Mouse (Mus musculus): ENCODE measurements around the gene Slc38a6.

The Slc38a6 gene

GRCm38 (mm10) chr12:73384747-73385146 lies 98.2 kb downstream of the Slc38a6 start:
- no peak for DNase-seq (ENCODE audit: low spot score in 2 of 2)

GRCm38 (mm10) chr12:73392507-73392906 lies 105.9 kb downstream of the Slc38a6 start:
- DNase-seq (ENCODE audit: low spot score in 2 of 2) = no peak

- DNase-seq (ENCODE audit: low spot score in 2 of 2) = no peak
Observed at GRCm38 (mm10) chr12:73393018-73393417, 106.4 kb downstream of the Slc38a6 start.

- no peak for DNase-seq (ENCODE audit: low spot score in 2 of 2)
Observed at GRCm38 (mm10) chr12:73393881-73394291, 107.3 kb downstream of the Slc38a6 start.

- no peak for DNase-seq (ENCODE audit: low spot score in 2 of 2)
Observed at GRCm38 (mm10) chr12:73394571-73394970, 108.0 kb downstream of the Slc38a6 start.

- DNase-seq (ENCODE audit: low spot score in 2 of 2) = no peak
Observed at GRCm38 (mm10) chr12:73399426-73399825, 112.8 kb downstream of the Slc38a6 start.

- no peak for DNase-seq (ENCODE audit: low spot score in 2 of 2)
Observed at GRCm38 (mm10) chr12:73400481-73401025, 114.0 kb downstream of the Slc38a6 start.

- no peak for DNase-seq (ENCODE audit: low spot score in 2 of 2)
Observed at GRCm38 (mm10) chr12:73401520-73402130, 115.0 kb downstream of the Slc38a6 start.

GRCm38 (mm10) chr12:73402137-73402712 lies 115.6 kb downstream of the Slc38a6 start:
- no peak for DNase-seq (ENCODE audit: low spot score in 2 of 2)

- no peak for DNase-seq (ENCODE audit: low spot score in 2 of 2)
Observed at GRCm38 (mm10) chr12:73402851-73403665, 116.5 kb downstream of the Slc38a6 start.

Data from urinary bladder, adult 18-20 months (tissue).